Mouse (Mus musculus): ENCODE measurements around the gene Kank1.

The Kank1 gene

DNA sequence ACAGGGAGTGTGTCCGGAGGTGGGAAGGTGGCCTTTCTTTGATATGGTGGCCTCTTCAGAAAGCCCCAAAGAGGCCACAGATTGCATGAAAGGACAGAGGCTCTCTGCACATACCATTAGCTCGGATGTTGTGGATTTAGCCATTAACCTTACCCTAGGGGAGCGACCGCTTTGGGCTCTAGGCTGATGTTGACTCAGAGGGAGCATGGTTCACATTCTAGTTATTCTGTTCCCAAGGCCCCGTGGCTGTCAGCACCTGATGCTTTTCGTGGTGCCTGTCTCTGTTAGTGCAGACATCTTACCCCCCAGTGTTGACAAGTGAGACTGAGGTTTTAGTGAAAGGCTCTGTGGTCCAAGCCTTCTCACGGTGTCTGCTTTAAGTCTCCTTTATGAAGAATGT, 74.9 kb downstream of the Kank1 start:
- DNase-seq (ENCODE audit: low spot score) = no peak

DNA sequence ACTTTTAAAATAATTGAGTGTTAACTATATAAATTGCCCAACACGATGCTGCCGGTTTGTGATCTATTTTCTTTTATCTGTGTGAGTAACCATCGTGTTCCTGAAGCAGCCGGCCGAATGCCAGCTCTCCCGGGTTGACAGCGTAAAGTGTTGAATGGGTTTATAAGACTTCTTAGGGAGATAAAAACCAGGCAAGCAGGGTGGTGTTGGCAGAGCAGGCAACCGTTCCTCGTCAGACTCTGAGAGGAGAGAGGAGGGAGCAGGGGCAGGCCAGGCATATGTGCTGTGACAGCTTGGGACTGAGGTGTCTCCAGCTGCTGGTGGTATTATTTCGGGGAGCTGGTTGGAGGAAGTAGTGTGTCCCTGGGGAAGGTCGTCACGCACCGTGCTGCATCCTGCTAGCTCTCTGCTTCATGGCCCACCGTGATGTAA, 78.7 kb downstream of the Kank1 start:
- no peak for DNase-seq (ENCODE audit: low spot score)

DNA sequence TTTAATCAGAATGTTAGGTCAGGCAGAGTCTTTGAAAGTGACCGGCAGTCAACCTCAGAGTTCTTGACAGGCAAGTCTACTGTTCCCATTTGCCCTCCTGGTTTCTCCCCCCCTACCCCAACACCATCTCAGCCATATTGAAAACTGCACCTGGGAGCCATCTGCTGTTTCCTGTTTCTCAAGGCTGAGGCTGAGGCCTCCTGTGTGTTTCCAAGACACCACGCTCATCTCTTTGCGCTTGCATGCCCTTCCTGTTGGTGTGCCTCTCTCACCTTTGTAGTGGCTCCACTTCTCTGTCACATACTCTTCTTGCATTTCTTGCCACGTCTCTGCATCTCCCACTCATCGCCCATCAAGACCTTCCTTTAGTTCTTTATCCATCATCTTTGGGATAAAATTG, 79.2 kb downstream of the Kank1 start:
- DNase-seq (ENCODE audit: low spot score) = no peak

DNA sequence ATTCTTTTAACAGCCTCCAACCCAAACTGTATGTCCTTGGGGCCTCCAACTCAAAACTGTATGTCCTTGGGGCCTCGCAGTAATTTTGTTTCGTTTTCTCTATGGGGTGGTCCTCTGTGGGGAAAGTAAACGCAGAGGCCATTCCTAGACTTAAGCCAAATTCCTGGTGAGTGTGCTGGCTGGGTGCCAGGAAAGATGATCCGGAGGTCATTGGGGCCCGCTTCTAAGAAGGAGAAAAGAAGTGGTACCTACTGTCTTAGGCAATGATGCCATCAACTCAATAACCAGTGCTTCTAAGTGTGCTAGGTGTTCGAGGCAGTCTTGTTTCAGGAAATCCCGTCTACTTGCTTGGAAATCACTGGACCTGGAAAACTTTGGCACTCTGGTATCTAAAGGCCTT, 87.5 kb downstream of the Kank1 start:
- no peak for DNase-seq (ENCODE audit: low spot score)

DNA sequence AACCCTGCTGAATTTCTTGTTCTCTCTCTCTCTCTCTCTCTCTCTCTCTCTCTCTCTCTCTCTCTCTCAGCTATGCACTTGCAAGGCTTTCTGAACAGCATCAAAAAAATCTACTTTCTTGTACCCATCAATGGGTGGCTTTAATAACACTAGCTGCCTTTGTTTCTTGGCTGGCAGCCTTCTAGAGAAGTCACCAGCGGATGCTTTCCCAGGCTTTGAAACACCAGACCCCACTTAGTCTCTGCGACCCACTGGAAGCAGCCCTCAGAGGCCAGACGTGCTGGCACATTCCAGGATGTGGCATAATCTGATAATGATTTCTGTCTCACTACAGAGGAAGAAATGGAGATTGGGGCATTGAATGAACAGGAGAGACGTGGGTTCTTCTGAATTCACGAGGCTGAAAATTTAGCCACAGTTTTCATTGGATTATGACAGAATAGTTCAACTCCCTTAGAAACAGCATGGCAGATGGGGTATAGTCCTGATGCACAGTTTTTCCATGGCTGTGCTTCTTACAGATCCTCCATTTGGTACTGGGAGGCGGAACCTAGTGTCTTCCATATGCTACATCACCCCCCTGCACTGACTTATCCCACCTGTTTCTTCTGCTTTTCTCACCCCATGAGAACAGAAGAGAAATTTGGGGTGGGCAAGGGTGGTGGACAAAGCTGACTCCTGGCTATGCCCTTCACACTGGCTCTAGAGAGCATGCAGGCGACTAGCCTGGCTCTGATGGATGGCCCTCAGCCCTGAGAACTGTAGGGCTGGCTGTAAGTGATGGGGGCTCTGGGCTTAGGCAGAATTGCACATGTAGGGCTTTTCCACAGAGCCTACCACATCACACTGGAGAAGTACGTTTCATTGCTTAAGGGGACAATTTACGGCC, 88.6 kb downstream of the Kank1 start:
- DNase-seq (ENCODE audit: low spot score) = no peak

DNA sequence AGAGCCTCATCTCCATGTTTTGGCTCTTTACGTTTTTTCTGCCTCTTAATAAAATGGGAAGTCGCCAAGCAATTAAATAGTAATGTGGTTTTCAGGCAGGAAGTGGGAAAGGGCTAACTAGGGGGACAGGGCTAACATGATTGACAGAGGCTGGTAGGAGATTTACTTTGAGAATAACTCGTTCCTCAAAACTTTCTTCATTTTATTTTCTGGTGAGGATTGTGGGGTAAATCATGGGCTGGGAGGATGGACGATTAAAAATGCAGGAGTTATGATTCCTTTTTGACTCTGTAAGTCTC, 89.2 kb downstream of the Kank1 start:
- no peak for DNase-seq (ENCODE audit: low spot score)

DNA sequence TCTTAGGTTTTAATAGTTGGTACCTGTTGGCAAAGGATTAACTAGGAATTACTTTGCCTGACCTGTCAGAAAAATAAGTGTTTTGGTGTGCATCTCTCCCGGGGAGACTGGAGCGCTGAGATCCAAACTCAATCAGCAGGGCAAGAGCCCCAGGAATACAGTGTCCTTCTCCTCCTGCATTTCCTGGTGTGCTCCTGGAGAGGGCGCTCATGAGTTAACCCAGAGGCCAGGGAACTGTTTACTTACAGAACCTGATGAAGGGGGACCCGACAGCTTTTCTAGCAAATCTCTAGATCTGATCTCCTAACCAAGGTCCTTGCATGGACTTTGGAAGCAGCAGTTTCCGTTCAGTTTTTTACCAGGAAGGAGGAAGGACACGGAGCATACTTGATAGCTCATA, 90.9 kb downstream of the Kank1 start:
- DNase-seq (ENCODE audit: low spot score) = no peak

DNA sequence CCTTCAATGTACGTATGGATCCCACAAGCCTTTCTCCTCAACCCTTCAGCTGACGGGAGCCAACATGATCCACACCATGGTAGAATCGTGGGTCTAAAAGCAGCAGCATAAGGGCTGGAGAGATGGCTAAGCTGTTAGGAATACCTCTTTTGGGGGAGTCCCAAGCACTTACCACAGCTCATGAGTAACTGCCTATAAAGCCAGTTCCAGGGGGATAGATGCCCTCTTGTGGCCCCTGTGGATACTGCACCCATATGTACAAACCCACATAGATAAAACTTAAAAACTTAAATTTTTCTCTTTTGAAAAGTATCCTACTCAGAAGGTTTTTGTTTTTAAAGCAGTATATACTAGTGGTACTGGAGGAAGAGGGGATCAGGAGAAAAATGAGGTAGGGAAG, 97.6 kb downstream of the Kank1 start:
- peak; percentile 84 for DNase-seq (ENCODE audit: low spot score)

DNA sequence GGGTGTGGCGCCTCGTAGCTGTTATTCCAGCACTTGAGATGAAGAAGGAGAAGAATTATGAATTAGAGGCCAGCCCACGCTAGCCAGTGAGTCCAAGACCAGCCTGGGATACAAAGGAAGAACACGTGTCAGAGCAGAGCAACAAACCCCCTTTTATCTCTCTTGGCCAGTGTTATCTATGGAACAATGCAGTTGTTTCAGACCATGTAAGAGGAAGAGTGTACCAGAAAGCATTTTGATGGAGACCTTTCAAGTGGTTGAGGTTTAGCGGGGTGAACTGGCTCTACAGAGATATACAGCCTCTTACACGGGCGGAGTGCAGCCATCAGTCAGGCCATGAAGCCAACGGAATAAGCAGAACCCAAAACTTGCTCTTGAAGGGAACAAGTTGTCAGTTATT, 100.0 kb downstream of the Kank1 start:
- DNase-seq (ENCODE audit: low spot score) = no peak

DNA sequence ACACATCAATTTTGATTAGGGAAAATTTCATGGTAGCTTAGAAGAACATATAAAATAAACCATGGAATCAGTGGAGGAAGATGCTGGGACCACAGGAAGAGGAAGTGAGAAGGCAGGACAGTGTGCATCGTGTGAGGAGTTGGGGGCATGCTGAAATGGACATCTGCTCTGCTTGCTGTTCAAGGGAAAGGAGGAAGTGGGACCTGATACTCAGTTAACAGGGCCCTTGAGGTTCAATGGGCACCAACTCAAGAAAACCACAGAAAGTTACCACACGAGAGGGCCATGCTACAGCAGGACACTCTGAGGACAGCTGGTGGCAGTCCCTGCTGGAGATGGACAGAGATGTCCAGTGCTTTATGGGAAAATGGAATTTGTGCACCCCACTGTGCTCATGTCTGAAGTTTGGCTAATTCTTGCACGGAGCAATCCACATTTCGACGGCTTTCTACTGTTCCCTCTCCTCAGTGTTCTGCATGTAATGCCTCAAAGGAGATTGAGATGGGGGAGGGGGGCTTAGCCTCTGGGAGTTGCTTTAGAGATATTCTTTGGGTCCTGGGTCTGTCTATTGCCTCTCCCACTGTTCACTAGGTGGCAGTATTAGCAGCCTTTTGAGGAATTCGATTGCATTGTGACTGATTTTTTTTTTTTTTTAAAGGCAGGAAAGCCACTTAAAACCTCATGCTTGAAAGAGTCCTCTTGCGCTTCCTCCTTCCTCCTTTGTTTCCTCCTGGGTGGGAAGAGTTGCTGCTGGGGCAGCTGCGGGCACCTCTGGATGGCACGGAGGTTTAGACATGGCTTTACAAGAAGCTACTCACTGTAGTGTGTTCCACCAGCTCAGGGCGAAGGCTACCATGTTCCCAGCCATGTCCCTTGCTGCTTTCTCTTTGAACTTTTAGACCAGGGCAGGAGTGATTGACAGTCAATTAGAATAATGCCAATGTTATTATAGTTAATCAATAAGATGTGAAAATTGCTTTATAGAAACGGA, 104.2 kb downstream of the Kank1 start:
- peak; percentile 89 for DNase-seq (ENCODE audit: low spot score)

DNA sequence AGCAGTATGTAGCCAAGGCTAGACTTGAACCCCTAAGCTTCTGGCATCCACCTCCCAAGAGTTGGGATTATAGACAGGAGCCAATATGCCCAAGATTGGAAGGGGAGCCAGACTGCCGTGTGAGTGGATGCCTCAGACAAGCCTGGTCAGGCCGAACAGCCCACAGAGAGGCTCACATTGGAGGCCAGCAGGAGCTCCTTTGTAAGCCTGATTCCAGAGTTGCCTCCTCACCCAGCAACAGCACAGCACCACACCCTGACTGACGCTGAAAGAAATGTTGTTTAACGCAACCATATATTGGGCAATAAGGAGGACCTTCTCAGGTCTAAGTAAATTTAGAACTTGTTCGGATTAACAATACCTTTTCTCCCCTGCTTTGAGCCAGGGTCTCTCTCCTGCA, 105.3 kb downstream of the Kank1 start:
- DNase-seq (ENCODE audit: low spot score) = no peak

DNA sequence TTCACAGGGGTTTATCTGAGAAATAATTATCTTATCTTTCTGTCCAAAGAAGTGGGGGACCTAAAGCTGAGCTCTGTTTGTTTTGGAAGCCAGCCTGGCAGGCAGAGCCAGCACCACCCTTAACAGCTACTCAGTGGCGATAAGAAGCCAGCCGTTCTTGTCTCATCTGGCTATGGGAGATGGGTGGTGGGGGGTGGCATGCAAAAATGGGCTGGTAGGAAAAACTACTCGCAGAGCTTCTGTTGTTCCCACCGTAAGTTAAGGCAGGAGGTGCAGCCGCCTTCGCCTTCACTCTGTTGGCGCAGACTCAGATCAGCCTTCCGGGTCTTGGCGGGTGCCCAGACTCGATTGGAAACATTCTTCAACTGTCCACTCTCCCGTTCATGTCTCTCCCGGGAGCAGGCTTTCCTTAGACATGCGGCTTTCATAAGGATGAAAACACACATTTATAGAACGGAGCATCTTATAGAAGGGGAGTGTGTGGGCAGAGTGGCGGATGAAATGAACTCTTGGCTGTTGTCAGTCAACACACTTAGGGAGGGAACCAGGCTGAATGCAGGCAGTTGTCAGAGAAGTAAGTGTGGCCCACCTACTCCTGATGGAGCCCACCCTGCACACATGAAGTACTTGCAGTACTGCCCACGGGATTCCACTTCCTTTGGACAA, 107.0 kb downstream of the Kank1 start:
- no peak for DNase-seq (ENCODE audit: low spot score)

DNA sequence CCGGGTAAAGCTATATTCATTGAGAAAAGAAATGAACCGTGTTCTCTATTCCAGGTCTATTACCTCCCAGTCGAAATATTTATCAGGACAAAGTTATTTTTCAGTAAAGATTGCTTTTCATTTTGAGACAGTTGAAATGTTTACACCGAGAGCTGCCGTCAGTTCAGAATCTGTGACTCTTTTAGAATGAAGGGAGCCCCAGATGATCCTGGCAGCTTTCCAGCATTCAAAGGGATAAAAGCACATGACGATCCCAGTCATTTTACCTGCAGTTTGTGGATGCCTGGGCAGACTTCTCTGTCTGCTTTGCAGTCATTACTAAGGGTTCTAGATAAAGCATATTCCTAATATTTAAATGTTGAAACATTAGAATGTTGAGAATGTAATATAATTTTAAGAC, 107.6 kb downstream of the Kank1 start:
- no peak for DNase-seq (ENCODE audit: low spot score)

DNA sequence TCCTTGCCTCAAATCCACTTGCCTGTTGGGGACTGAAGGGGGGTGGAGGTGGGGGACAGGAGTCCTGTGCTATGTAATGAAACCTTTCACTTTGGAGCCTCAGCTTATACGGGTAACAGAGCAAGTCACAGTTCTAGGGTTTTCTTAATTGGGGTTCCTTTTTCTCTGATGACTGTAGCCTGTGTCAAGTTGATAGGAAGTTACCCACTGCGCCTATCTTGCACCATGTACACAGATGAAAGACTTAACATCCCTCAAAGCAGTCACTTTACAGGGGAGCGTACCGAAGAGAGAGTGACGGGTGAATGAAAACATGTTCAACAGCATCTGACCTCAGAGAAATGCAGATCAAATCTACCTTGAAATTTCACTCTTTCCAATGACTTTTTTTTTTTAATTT, 109.2 kb downstream of the Kank1 start:
- DNase-seq (ENCODE audit: low spot score) = no peak

DNA sequence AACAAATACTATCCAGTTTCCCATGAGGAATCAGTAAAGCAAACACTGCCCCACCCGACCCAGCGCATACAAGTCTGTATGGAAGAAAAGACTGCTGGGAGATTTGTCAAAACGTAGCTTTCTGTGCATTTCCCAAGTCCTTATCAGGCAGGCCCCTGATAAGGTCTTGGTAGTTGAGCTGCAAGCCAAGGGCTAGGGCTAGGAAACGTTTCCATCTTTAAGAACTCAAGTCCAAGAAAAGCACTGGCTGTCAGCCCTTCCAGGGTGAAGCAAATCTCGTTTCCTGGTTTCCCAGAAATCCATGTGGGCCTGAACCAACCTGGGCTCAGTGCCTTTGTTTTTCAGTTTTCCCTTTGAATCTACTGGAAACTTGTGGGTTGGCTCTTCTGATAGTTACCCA, 110.7 kb downstream of the Kank1 start:
- DNase-seq (ENCODE audit: low spot score) = no peak

DNA sequence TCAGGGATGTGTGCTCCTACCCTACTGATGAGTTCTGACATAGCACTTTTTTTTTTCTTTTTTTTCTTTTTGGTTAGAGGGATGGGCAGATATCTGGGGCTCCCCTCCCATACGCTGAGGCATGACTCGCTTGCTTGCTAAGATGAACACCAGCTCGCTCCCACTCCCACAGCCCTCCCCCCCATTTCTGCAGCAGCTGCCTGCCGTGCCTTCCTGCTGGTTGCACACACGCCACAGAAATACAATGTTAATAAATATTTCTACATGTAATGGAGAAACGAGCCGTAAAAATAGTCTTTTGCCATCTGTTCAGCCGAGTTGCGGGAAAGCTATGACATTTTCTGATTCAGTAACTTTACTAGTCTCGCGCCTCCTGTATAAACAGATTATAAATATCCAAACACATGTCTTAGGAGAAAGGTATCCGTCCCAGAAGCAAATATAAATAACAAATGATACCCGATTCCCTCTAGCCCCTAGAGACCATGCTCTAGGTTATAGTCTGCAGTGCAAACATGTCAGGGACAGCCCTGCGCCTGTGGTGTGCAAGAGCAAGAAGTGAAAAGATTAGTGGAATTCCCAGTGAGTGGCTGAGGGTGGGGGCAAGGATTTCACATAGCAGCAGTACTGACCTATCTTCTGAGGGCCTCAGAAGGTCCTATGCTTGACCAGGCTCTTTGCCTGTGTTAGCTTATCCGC, 114.6 kb downstream of the Kank1 start:
- peak; percentile 20 for DNase-seq (ENCODE audit: low spot score)

DNA sequence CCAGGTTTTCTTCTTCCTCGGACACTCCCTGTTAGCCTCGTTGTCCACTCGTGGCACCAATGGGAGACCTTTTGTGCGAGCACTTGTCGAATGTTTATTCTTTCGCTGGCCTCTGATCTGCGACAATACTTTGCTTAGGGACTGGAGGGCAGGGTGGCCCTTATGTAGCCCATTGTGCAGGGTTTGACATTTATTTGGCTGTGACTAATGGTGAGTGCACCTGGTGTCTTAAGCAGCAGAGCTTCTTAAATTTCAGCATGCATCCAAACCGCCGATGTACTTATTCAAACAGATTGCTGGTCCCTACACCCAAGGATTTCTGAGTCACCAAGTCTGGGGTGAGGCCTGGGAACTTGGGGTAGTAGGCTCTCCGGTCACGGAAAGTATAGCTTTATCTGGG, 120.3 kb downstream of the Kank1 start:
- DNase-seq (ENCODE audit: low spot score) = no peak

DNA sequence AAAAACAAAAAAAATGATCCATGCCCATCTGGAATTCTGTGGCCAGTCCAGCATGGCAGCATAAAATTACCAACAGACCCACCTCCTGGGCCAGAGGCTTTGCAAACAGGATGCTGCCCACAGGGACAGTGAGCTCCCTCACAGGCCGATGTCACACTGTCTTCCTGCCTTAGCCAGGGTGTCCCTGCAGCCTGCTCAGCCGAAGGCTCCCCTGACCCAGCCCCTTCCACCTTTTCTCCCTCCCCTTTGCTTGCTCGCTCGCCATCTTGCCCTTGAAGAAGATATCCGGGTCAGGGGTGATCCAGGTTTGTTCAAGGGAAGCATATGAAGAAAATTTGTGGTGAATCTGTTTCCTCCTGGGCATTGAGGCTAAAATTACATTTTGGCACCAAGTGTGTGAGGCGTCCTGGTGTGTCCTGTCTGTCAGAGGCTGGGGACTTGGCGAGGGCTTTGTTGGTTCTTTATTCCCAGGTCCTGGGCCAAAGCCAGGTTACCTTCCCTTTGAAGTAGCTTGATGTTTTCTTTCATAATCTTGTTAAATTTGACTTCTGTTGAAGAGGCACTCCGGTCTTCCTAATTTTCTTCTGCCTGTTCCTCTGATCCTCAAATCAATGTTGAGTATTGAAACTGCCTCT, 121.8 kb downstream of the Kank1 start:
- DNase-seq (ENCODE audit: low spot score) = no peak

DNA sequence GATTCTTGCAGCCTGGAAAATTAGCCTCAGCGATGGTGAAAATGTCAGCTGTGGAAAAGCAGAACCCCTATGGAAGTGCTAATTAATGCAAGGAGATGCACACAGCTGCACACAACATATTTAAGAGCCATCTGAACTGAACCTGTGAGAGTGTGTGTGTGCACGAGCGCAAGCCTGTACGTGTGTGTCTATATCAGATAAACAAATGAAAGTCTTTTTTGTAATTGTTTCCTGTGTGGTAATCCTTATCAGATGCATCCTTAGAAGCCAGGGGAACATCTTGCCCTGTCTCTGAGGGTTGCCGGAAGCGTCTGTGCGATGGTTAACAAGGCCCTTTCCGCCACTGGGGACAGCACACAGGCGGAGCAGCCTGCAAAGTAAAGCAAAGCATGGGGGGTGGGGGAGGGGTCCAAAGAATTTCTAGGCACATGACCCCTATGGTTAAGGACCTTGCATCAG, 123.8 kb downstream of the Kank1 start:
- DNase-seq (ENCODE audit: low spot score) = peak; percentile 55

DNA sequence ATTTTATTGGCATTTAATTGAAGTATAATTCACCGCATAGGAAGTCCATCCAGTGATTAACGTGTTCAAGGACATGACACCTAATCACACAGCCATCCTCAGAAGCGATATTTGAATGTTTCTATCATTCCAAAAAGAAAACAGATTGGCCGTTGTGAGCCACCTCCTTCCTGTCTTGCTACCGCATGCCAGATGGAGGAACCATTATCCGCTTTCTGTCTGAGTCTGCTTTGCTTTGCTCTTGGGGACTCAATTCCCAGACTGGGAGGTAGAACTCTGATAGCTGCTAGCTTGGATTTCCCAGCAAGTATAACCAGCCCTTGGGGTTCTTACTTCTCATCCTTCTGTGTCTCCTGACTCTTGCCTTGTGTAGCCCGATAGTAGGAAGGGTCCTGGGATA, 125.2 kb downstream of the Kank1 start:
- DNase-seq (ENCODE audit: low spot score) = no peak

DNA sequence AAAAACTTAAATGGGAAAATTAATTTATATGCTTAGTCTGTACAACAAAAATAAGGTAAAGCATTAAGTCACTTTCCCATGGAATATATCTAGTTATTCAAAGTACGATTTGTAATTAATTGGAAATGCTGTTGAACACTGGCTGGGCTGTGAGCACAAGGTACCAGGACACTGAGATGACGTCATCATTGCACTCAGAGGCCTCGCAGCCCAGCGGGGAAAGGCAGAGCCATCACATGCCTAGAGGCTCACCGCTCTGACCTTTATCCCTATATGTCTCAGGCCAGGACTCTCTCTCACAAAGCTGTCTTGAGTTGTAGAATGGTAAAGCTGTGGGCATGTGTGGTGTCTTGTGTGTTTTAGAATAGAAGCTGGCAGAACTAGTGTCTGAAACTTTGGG, 128.9 kb downstream of the Kank1 start:
- no peak for DNase-seq (ENCODE audit: low spot score)

All from retina, embryonic 14.5 days (tissue).